Mouse (Mus musculus) layer of hippocampus, postnatal 10 days (tissue): ENCODE measurements around the gene Top2a. TPM values are rescaled to one million over a fixed set of nuclear protein-coding genes. Genes with fewer than 3 reads are reported as not detected.
A peak's percentile ranks its signal among the peaks of the same experiment; 100 is the strongest.
"Not testable (repeated sequence)": the region's sequence is repeated elsewhere in the genome, so short reads cannot be mapped to it uniquely, and the experiment has no call there.

Source experiments
- DNase-seq, 2 experiments: peaks; one replicate each; pipeline ENCODE4 v3.0.0; 2021; ENCODE audit warnings: low spot score in 2 of 2
- total RNA-seq, 2 experiments: library from RNA; stranded (reverse); gene quantifications; 2 replicates each; pipeline ENCODE4 v1.2.3; 2021

Gene Top2a
- total RNA-seq, 2 experiments from 2014 or later = 16.6 to 19.1 TPM

GRCm38 (mm10) chr11:99041051-99041729 lies 17.2 kb upstream of the Top2a start, which contains the start of gene Igfbp4:
Igfbp4 (plus strand) TSS chr11:99041244.
- peak; percentile 62 to 73 for DNase-seq

- peak; percentile 58 to 66 for DNase-seq
Measured at GRCm38 (mm10) chr11:99040346-99040974, 16.5 kb upstream of the Top2a start.

- peak; percentile 85 to 88 for DNase-seq
Measured at GRCm38 (mm10) chr11:99039782-99040181, 15.8 kb upstream of the Top2a start.

- no peak for DNase-seq
Measured at GRCm38 (mm10) chr11:99036254-99036653, 12.3 kb upstream of the Top2a start.

GRCm38 (mm10) chr11:99035350-99035749 lies 11.4 kb upstream of the Top2a start:
- no peak for DNase-seq

GRCm38 (mm10) chr11:99026899-99027440 lies 3.0 kb upstream of the Top2a start:
- DNase-seq = no peak

GRCm38 (mm10) chr11:99025878-99026277 lies 1.9 kb upstream of the Top2a start:
- DNase-seq = no peak

GRCm38 (mm10) chr11:99024468-99025134 lies 612 bp upstream of the Top2a start:
- peak in 1 of 2 experiments; percentile 16 for DNase-seq

- DNase-seq = no peak
Measured at GRCm38 (mm10) chr11:99023094-99023493, 895 bp downstream of the Top2a start.

GRCm38 (mm10) chr11:99022384-99022933 lies 1.5 kb downstream of the Top2a start:
- no peak for DNase-seq

GRCm38 (mm10) chr11:99019844-99020243 lies 4.1 kb downstream of the Top2a start:
- DNase-seq = no peak

GRCm38 (mm10) chr11:99013856-99014255 lies 10.1 kb downstream of the Top2a start:
- no peak for DNase-seq

- DNase-seq = no peak
Measured at GRCm38 (mm10) chr11:99010706-99011105, 13.3 kb downstream of the Top2a start.

- DNase-seq = no peak
Measured at GRCm38 (mm10) chr11:99010124-99010523, 13.9 kb downstream of the Top2a start.

- no peak for DNase-seq
Measured at GRCm38 (mm10) chr11:99006788-99007187, 17.2 kb downstream of the Top2a start.

- no peak for DNase-seq
Measured at GRCm38 (mm10) chr11:98999243-98999642, 24.7 kb downstream of the Top2a start.

- DNase-seq = no peak
Measured at GRCm38 (mm10) chr11:98998776-98999175, 25.2 kb downstream of the Top2a start.

- no peak for DNase-seq
Measured at GRCm38 (mm10) chr11:98997659-98998058, 26.3 kb downstream of the Top2a start.

- DNase-seq = no peak
Measured at GRCm38 (mm10) chr11:98995987-98996386, 28.0 kb downstream of the Top2a start.

GRCm38 (mm10) chr11:98990866-98991265 lies 33.1 kb downstream of the Top2a start:
- no peak for DNase-seq

GRCm38 (mm10) chr11:98988260-98988659 lies 35.7 kb downstream of the Top2a start:
- DNase-seq = not testable (repeated sequence)

- DNase-seq = no peak
Measured at GRCm38 (mm10) chr11:98985542-98985941, 38.4 kb downstream of the Top2a start.
